Mouse (Mus musculus): Measurements from ENCODE around the gene Nepro.

The Nepro gene

GRCm38 (mm10) chr16:44766320-44766892 lies 42.3 kb downstream of the Nepro start:
- no peak for DNase-seq (ENCODE audit: low read depth, low spot score)

- no peak for DNase-seq (ENCODE audit: low read depth, low spot score)
These were observed 43.4 kb downstream of the Nepro start for GRCm38 (mm10) chr16:44767506-44767905.

GRCm38 (mm10) chr16:44767967-44768366 lies 43.9 kb downstream of the Nepro start:
- peak; percentile 20 for DNase-seq (ENCODE audit: low read depth, low spot score)

GRCm38 (mm10) chr16:44772577-44772976 lies 48.5 kb downstream of the Nepro start:
- no peak for DNase-seq (ENCODE audit: low read depth, low spot score)

- no peak for DNase-seq (ENCODE audit: low read depth, low spot score)
These were observed 49.6 kb downstream of the Nepro start for GRCm38 (mm10) chr16:44773673-44774072.

GRCm38 (mm10) chr16:44774201-44774600 lies 50.1 kb downstream of the Nepro start:
- no peak for DNase-seq (ENCODE audit: low read depth, low spot score)

- DNase-seq (ENCODE audit: low read depth, low spot score): peak; percentile 22
These were observed 54.5 kb downstream of the Nepro start for GRCm38 (mm10) chr16:44778538-44779147.

GRCm38 (mm10) chr16:44779494-44779893 lies 55.4 kb downstream of the Nepro start:
- no peak for DNase-seq (ENCODE audit: low read depth, low spot score)

GRCm38 (mm10) chr16:44780751-44781150 lies 56.6 kb downstream of the Nepro start:
- DNase-seq (ENCODE audit: low read depth, low spot score): no peak
